Mouse (Mus musculus) MEL (cell line): Measurements from ENCODE around the gene Cenpt.

ENCODE experiments used
- CTCF ChIP-seq, 3 experiments: IDR thresholded peaks in 2 of 3; conservative IDR thresholded peaks in 1 of 3; 2 replicates each; pipeline ENCODE4 v1.5.1; 2011 to 2012; ENCODE audit warnings: low read length in 3 of 3, low read depth in 2 of 3, mild to moderate bottlenecking in 2 of 3, improper control_type of control experiment in 1 of 3, inconsistent platforms in 1 of 3, mixed read lengths in 1 of 3, moderate library complexity in 1 of 3; ENCODE audit not compliant: control insufficient read depth in 1 of 3, insufficient read depth in 1 of 3, poor library complexity in 1 of 3, severe bottlenecking in 1 of 3
- EP300 ChIP-seq, 2 experiments: IDR thresholded peaks; 2 replicates each; pipeline ENCODE4 v1.6.1; 2011; ENCODE audit warnings: improper control_type of control experiment in 2 of 2, low read length in 2 of 2, low read depth in 1 of 2, mild to moderate bottlenecking in 1 of 2
- GABPA ChIP-seq: IDR thresholded peaks from 2 replicates; pipeline ENCODE4 v1.6.1; 2012; ENCODE audit warnings: low read depth, mild to moderate bottlenecking, inconsistent platforms, low read length, improper control_type of control experiment, moderate library complexity
- GATA1 ChIP-seq: IDR thresholded peaks from 2 replicates; pipeline ENCODE4 v1.6.1; 2011; ENCODE audit warnings: low read depth, low read length, improper control_type of control experiment
- KAT2A ChIP-seq: conservative IDR thresholded peaks from 2 replicates; pipeline ENCODE4 v1.6.1; 2012; ENCODE audit warnings: low read depth, low read length, improper control_type of control experiment, inconsistent platforms
- MEF2A ChIP-seq: IDR thresholded peaks from 2 replicates; pipeline ENCODE4 v1.6.1; 2014; ENCODE audit warnings: low read depth, mild to moderate bottlenecking, inconsistent platforms, low read length, improper control_type of control experiment; ENCODE audit not compliant: poor library complexity, insufficient replicate concordance, severe bottlenecking; ENCODE audit errors: extremely low read depth
- NELFE ChIP-seq: IDR thresholded peaks from 2 replicates; pipeline ENCODE4 v1.6.1; 2011; ENCODE audit warnings: low read depth, low read length, improper control_type of control experiment
- POLR2A ChIP-seq, 2 experiments: IDR thresholded peaks; 2 replicates each; pipeline ENCODE4 v1.6.1; 2011 to 2012; ENCODE audit warnings: low read length in 2 of 2, mild to moderate bottlenecking in 2 of 2, control low read depth in 1 of 2, improper control_type of control experiment in 1 of 2, low read depth in 1 of 2, moderate library complexity in 1 of 2; ENCODE audit not compliant: control insufficient read depth in 1 of 2, insufficient read depth in 1 of 2, poor library complexity in 1 of 2
- POLR2AphosphoS2 ChIP-seq: IDR thresholded peaks from 2 replicates; pipeline ENCODE4 v1.6.1; 2011; ENCODE audit warnings: low read length, improper control_type of control experiment
- RAD21 ChIP-seq: IDR thresholded peaks from 2 replicates; pipeline ENCODE4 v1.6.1; 2011; ENCODE audit warnings: mild to moderate bottlenecking, low read depth, low read length, improper control_type of control experiment
- TBP ChIP-seq: IDR thresholded peaks from 2 replicates; pipeline ENCODE4 v1.8.0; 2011; ENCODE audit warnings: low read depth, low read length, improper control_type of control experiment
- USF2 ChIP-seq, 2 experiments: IDR thresholded peaks; 2 replicates each; pipeline ENCODE4 v1.6.1; 2011 to 2012; ENCODE audit warnings: improper control_type of control experiment in 2 of 2, low read length in 2 of 2, borderline replicate concordance in 1 of 2, inconsistent platforms in 1 of 2, low read depth in 1 of 2, mild to moderate bottlenecking in 1 of 2; ENCODE audit not compliant: insufficient read depth in 1 of 2

DNA sequence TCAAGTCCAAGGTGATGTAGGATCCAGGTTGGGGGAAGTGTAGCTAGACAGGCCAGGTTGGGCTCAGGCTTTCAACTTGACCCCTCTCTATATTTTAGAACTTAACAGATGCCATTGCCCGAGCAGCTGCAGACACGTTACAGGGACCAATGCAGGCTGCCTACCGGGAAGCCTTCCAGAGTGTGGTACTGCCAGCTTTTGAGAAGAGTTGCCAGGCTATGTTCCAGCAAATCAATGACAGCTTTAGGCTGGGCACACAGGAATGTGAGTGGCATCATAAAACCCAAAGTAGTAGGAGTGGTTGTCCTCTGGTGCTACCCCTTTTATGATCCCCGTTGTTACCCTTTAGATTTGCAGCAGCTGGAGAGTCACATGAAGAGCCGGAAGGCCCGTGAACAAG lies 37.8 kb upstream of the Cenpt start:
- TF ChIP-seq CTCF (IDR thresholded peaks at IDR 0.05 in 2 of 3, conservative IDR thresholded peaks at IDR 0.05 in 1 of 3; ENCODE audit: control insufficient read depth in 1 of 3, insufficient read depth in 1 of 3, low read depth in 2 of 3, low read length in 3 of 3, poor library complexity in 1 of 3, severe bottlenecking in 1 of 3) (no peak), GATA1 (no peak), MEF2A (no peak), EP300 (IDR thresholded peaks at IDR 0.05; ENCODE audit: low read depth in 1 of 2, low read length in 2 of 2) (no peak), RAD21 (no peak), USF2 (IDR thresholded peaks at IDR 0.05; ENCODE audit: borderline replicate concordance in 1 of 2, insufficient read depth in 1 of 2, low read depth in 1 of 2, low read length in 2 of 2) (no peak), NELFE (no peak), GABPA (no peak), TBP (no peak), KAT2A (no peak), POLR2AphosphoS2 (no peak), POLR2A (IDR thresholded peaks at IDR 0.05; ENCODE audit: control insufficient read depth in 1 of 2, insufficient read depth in 1 of 2, low read depth in 1 of 2, low read length in 2 of 2, poor library complexity in 1 of 2) (no peak)
